Mouse (Mus musculus) heart, adult 2 months (tissue): ENCODE measurements around the gene Atp1a4.

Source experiments
- CTCF ChIP-seq: fragments of 200-600 bp; IDR thresholded peaks from 2 replicates; pipeline ENCODE4 v1.8.1; 2022; ENCODE audit warnings: antibody characterized with exemption, mild to moderate bottlenecking, moderate library complexity
- EP300 ChIP-seq: fragments of 200-500 bp; IDR thresholded peaks from 2 replicates; pipeline ENCODE4 v1.6.1; 2011; ENCODE audit warnings: low read depth, low read length, control low read depth; ENCODE audit not compliant: insufficient read depth

- TF ChIP-seq CTCF (no peak), EP300 (no peak)
Measured at GRCm38 (mm10) chr1:172229215-172229614, 29.0 kb downstream of the Atp1a4 start.
